Mouse (Mus musculus) adrenal gland, postnatal 14 days (tissue): ENCODE measurements around the gene Fam219a. TPM values are rescaled to one million over a fixed set of nuclear protein-coding genes. Genes with fewer than 3 reads are reported as not detected.

Source experiments
- DNase-seq: peaks from one replicate; pipeline ENCODE4 v3.0.0; 2021; ENCODE audit warnings: mixed read lengths
- total RNA-seq: library from RNA; stranded (reverse); gene quantifications from 2 replicates; pipeline ENCODE4 v1.2.3, GENCODE M21; 2021

The Fam219a gene
- total RNA-seq, 1 experiment from 2014 or later = 18.2 TPM

GRCm38 (mm10) chr4:41470684-41471383, 98.5 kb downstream of the Fam219a start:
- no peak for DNase-seq

- no peak for DNase-seq
These were observed 99.2 kb downstream of the Fam219a start for GRCm38 (mm10) chr4:41470051-41470683.

- no peak for DNase-seq
These were observed 100.1 kb downstream of the Fam219a start for GRCm38 (mm10) chr4:41469199-41469598.

GRCm38 (mm10) chr4:41468396-41469080, 100.8 kb downstream of the Fam219a start:
- DNase-seq = peak; percentile 79

Other genes with a start within 250 kb of the Fam219a start
- gene Ubap1, start 220.5 kb downstream of the Fam219a start, total RNA-seq = 38.5 and 52.1 TPM in 2 replicates
- gene Kif24, start 104.7 kb downstream of the Fam219a start, total RNA-seq = 2.0 and 2.4 TPM in 2 replicates
- gene Nudt2, start 104.4 kb downstream of the Fam219a start, total RNA-seq = 27.6 and 27.9 TPM in 2 replicates
- 8.9 and 10.7 TPM in 2 replicates for gene AI464131, start 66.5 kb downstream of the Fam219a start, total RNA-seq
- 0.41 and 0.94 TPM in 2 replicates for gene 1110017D15Rik, start 52.2 kb downstream of the Fam219a start, total RNA-seq
- 0.34 and 2.2 TPM in 2 replicates for gene Dnaic1, start 237 bp upstream of the Fam219a start, total RNA-seq
- gene Enho, start 70.8 kb upstream of the Fam219a start, total RNA-seq = 3.5 and 6.9 TPM in 2 replicates
- 61.2 and 63.2 TPM in 2 replicates for gene Cntfr, start 127.6 kb upstream of the Fam219a start, total RNA-seq
- 56.9 and 60.2 TPM in 2 replicates for gene Il11ra1, start 130.5 kb upstream of the Fam219a start, total RNA-seq
- gene Rpp25l, start 144.0 kb upstream of the Fam219a start, total RNA-seq = 30.1 and 34.1 TPM in 2 replicates
- 106 and 110 TPM in 2 replicates for gene Dctn3, start 153.6 kb upstream of the Fam219a start, total RNA-seq
- not detected in 2 replicates for gene Arid3c, start 161.6 kb upstream of the Fam219a start, total RNA-seq
- gene Galt, start 185.7 kb upstream of the Fam219a start, total RNA-seq = 36.1 and 42.3 TPM in 2 replicates
- 67.1 and 76.7 TPM in 2 replicates for gene Sigmar1, start 186.6 kb upstream of the Fam219a start, total RNA-seq
- gene Ccl27a, start 204.7 kb upstream of the Fam219a start, total RNA-seq = 29.7 and 34.9 TPM in 2 replicates